Mouse (Mus musculus) lung, postnatal 0 days (tissue): ENCODE data around the gene Atp5c1. TPM values are rescaled to one million over a fixed set of nuclear protein-coding genes. Genes with fewer than 3 reads are reported as not detected.

Experiments
- ATAC-seq: fragments of 200-750 bp; cut with Nextera tagmentation; 2 replicates; pipeline ENCODE4 v1.8.0; 2017; ENCODE audit warnings: moderate library complexity
- DNase-seq: peaks from one replicate; pipeline ENCODE4 v3.0.0-alpha.2; 2016; ENCODE audit warnings: low spot score
- H3K27ac ChIP-seq: fragments of 300-500 bp; sonication (generic); 2 replicates; pipeline ENCODE4 v1.5.1; 2014; ENCODE audit warnings: antibody characterized with exemption, mild to moderate bottlenecking, low read length, mixed read lengths
- H3K27me3 ChIP-seq: fragments of 300-500 bp; sonication (generic); replicated peaks from 2 replicates; pipeline ENCODE4 v1.6.1; 2014; ENCODE audit warnings: low read length, mixed read lengths; ENCODE audit not compliant: insufficient read depth
- H3K36me3 ChIP-seq: fragments of 300-500 bp; sonication (generic); 2 replicates; pipeline ENCODE4 v1.6.1; 2014; ENCODE audit warnings: low read length, mixed read lengths; ENCODE audit not compliant: insufficient read depth
- H3K4me1 ChIP-seq: fragments of 300-500 bp; sonication (generic); 2 replicates; pipeline ENCODE4 v1.6.1; 2014; ENCODE audit warnings: antibody characterized with exemption, low read depth, low read length, mixed read lengths; ENCODE audit not compliant: insufficient read depth
- H3K4me2 ChIP-seq: fragments of 300-500 bp; sonication (generic); replicated peaks from 2 replicates; pipeline ENCODE4 v1.6.1; 2014; ENCODE audit warnings: low read depth, mild to moderate bottlenecking, low read length, moderate library complexity, mixed read lengths
- H3K4me3 ChIP-seq: fragments of 300-500 bp; sonication (generic); 2 replicates; pipeline ENCODE4 v1.5.1; 2014; ENCODE audit warnings: low read depth, low read length
- H3K9ac ChIP-seq: fragments of 300-500 bp; sonication (generic); replicated peaks from 2 replicates; pipeline ENCODE4 v1.6.1; 2014; ENCODE audit warnings: low read depth, mild to moderate bottlenecking
- H3K9me3 ChIP-seq: fragments of 300-500 bp; sonication (generic); 2 replicates; pipeline ENCODE4 v1.6.1; 2016; ENCODE audit warnings: low read length, mixed read lengths
- CTCF ChIP-seq: IDR thresholded peaks from 2 replicates; pipeline ENCODE4 v1.5.1; 2016; ENCODE audit warnings: antibody characterized with exemption, mild to moderate bottlenecking
- EP300 ChIP-seq: IDR thresholded peaks from 2 replicates; pipeline ENCODE4 v1.6.1; 2016; ENCODE audit warnings: antibody characterized with exemption, mild to moderate bottlenecking, control low read depth
- WGBS: fragments of 180-500 bp; shearing (Covaris S2); extraction: QIAGEN DNeasy Blood & Tissue Kit; methylation state at CpG from one replicate; pipeline ENCODE4 v1.1.7; 2014; 5-methylcytosine and 5-hydroxymethylcytosine counted together
- polyA plus RNA-seq: library from polyadenylated mRNA; unstranded; fragments of >200 nt; fragmentation: Nextera tagmentation; extraction: Ambion mirVana; gene quantifications from 2 replicates; pipeline ENCODE4 v1.2.1, GENCODE M21; 2015

The Atp5c1 gene
- polyA plus RNA-seq, 1 experiment from 2014 or later, result 352 TPM

GRCm38 (mm10) chr2:10118751-10119150, 38.4 kb upstream of the Atp5c1 start:
- no peaks in the 10 kb centered on the region for H3K4me1 ChIP-seq
- 65% methylated on average over 1 of the region's 1 CpGs for WGBS
- no peak for TF ChIP-seq CTCF
- no peak for TF ChIP-seq EP300
- H3K9ac ChIP-seq, result no peak overlapping the region
- no peaks in the 10 kb centered on the region for H3K9me3 ChIP-seq
- no peak overlapping the region for H3K4me2 ChIP-seq
- ATAC-seq, result no peak
- H3K27ac ChIP-seq, result no peak overlapping the region
- no peaks in the 10 kb centered on the region for H3K36me3 ChIP-seq
- DNase-seq, result no peak
- H3K4me3 ChIP-seq, result no peak overlapping the region
- no peaks in the 10 kb centered on the region for H3K27me3 ChIP-seq

GRCm38 (mm10) chr2:10108535-10109189, 28.4 kb upstream of the Atp5c1 start:
- Histone ChIP-seq H3K36me3 (no peaks in the 10 kb centered on the region), H3K9ac (no peak overlapping the region), H3K27me3 (no peaks in the 10 kb centered on the region), H3K4me1 (no peaks in the 10 kb centered on the region), H3K4me3 (no peak overlapping the region), H3K27ac (no peak overlapping the region), H3K9me3 (no peaks in the 10 kb centered on the region), H3K4me2 (no peak overlapping the region)
- TF ChIP-seq CTCF (no peak), EP300 (no peak)
- DNase-seq (peak; percentile 24), ATAC-seq (no peak)
- 61% methylated on average over 6 of the region's 6 CpGs for WGBS

GRCm38 (mm10) chr2:10101180-10101579, 20.9 kb upstream of the Atp5c1 start:
- Histone ChIP-seq H3K36me3 (no peaks in the 10 kb centered on the region), H3K4me3 (no peak overlapping the region), H3K4me2 (no peak overlapping the region), H3K27ac (no peak overlapping the region), H3K9ac (no peak overlapping the region), H3K4me1 (no peaks in the 10 kb centered on the region), H3K27me3 (no peaks in the 10 kb centered on the region), H3K9me3 (no peaks in the 10 kb centered on the region)
- 28% methylated on average over 6 of the region's 6 CpGs for WGBS
- peak; percentile 62 for DNase-seq
- ATAC-seq, result peak; percentile 41; the same call in 1 of the 2 replicates
- TF ChIP-seq CTCF (peak; percentile 92), EP300 (no peak)

- Histone ChIP-seq H3K27ac (no peak overlapping the region), H3K4me1 (no peaks in the 10 kb centered on the region), H3K9me3 (no peaks in the 10 kb centered on the region), H3K4me3 (no peak overlapping the region), H3K27me3 (no peaks in the 10 kb centered on the region), H3K4me2 (no peak overlapping the region), H3K36me3 (no peaks in the 10 kb centered on the region), H3K9ac (no peak overlapping the region)
- TF ChIP-seq EP300 (no peak), CTCF (no peak)
- WGBS, result 75% methylated on average over 2 of the region's 2 CpGs
- no peak for DNase-seq
- ATAC-seq, result no peak
These were observed 20.2 kb upstream of the Atp5c1 start for GRCm38 (mm10) chr2:10100471-10100870.

- ATAC-seq (no peak), DNase-seq (peak; percentile 38)
- no peaks in the 10 kb centered on the region for H3K4me1 ChIP-seq
- TF ChIP-seq CTCF (peak; percentile 78), EP300 (no peak)
- no peaks in the 10 kb centered on the region for H3K27me3 ChIP-seq
- no peak overlapping the region for H3K27ac ChIP-seq
- no peak overlapping the region for H3K4me3 ChIP-seq
- no peaks in the 10 kb centered on the region for H3K36me3 ChIP-seq
- H3K4me2 ChIP-seq, result no peak overlapping the region
- WGBS, result 24% methylated on average over 9 of the region's 9 CpGs
- no peak overlapping the region for H3K9ac ChIP-seq
- no peaks in the 10 kb centered on the region for H3K9me3 ChIP-seq
These were observed 18.4 kb upstream of the Atp5c1 start for GRCm38 (mm10) chr2:10098598-10099215.

- ATAC-seq, result no peak
- WGBS, result 70% methylated on average over 14 of the region's 14 CpGs
These were observed 14.2 kb upstream of the Atp5c1 start for GRCm38 (mm10) chr2:10094327-10095100.

More at GRCm38 (mm10) chr2:10094327-10095100, 14.2 kb upstream of the Atp5c1 start:
- TF ChIP-seq CTCF (no peak), EP300 (no peak)
- peaks cover 25% of the 10 kb centered on the region; the same call in 1 of the 2 replicates for H3K36me3 ChIP-seq
- H3K27ac ChIP-seq, result no peak overlapping the region
- no peak overlapping the region for H3K9ac ChIP-seq
- DNase-seq, result no peak
- H3K9me3 ChIP-seq, result no peaks in the 10 kb centered on the region
- H3K27me3 ChIP-seq, result no peaks in the 10 kb centered on the region
- H3K4me1 ChIP-seq, result no peaks in the 10 kb centered on the region
- H3K4me3 ChIP-seq, result no peak overlapping the region
- H3K4me2 ChIP-seq, result no peak overlapping the region
